Mouse (Mus musculus) G1E (cell line): ENCODE data around the gene Lsm2.

Source experiments
- CTCF ChIP-seq: IDR thresholded peaks from 2 replicates; pipeline ENCODE4 v1.5.1; 2012; ENCODE audit warnings: low read depth, low read length, inconsistent platforms, mixed read lengths
- GATA1 ChIP-seq: IDR thresholded peaks from 2 replicates; pipeline ENCODE4 v1.6.1; 2012; ENCODE audit warnings: borderline replicate concordance, low read length, inconsistent platforms, mixed read lengths
- TAL1 ChIP-seq: conservative IDR thresholded peaks from 2 replicates; pipeline ENCODE4 v1.6.1; 2012; ENCODE audit warnings: low read depth, low read length, inconsistent platforms, mixed read lengths

DNA sequence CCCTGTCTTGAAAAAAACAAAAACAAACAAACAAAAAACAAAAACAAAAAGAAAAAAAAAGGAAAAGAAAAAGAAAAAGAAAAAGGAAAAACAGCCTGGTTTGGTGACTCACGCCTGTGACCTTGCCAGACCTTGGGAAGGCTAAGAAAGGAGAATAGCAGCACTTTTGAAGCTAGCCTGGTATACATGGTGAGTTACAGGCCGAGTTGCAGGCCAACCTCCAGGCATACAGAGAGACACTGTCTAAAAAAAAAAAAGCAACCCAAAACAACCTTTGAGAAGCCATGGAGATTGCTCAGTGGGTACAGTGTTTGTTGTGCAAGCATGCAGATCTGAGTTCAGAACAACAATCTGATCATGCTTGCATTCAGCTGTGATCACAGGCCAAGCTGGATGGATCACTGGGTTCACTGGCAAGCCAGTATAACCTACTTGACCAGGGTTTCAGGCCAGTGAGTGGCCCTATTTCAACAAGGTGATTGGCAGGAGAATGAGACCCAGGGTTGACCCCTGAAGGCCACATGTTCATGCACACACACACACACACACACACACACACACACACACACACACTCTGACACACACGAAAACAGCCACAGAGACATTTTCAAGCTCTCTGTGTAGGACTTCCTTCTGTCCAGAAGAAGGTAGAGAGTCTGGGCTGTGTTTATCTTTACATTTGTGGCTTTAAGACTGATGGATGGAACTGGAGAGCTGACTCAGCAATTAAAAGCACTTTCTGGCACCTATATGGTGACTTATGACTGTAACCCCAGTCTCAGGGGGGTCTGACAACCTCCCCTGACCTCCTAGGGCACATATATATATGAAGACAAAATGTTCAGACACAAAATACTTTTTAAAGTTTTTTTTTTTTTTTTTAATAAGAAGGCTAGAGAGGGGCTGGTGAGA is 5.8 kb upstream of the Lsm2 start:
- TF ChIP-seq CTCF (no peak), TAL1 (no peak), GATA1 (no peak)
